Mouse (Mus musculus): Measurements from ENCODE around the gene Churc1. TPM values are rescaled to one million over a fixed set of nuclear protein-coding genes. Genes with fewer than 3 reads are reported as not detected.

The Churc1 gene
- polyA plus RNA-seq, 1 experiment from 2014 or later: 129 TPM

DNA sequence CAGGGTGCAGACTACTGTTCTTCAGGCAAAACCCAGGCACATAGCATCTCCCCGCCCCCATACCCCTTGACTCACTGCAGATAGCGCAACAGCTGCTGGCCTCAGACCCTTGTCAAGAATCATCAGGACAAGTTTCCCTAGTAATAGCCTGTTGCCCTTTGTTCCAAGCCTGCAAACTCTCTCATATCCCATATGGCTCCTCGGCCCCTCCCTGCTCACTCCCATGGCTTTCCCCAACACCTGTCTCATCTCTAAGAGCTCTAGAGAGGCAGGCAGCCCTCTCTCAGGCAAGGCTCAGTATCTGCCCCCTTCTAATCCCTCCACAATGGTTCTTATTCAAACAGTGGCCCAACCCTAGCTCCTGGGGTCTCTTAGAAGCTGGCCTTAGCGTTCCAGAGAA, 55.3 kb downstream of the Churc1 start:
- Histone ChIP-seq H3K9me3 (ENCODE audit: control insufficient read depth) (no peaks in the 10 kb centered on the region), H3K4me2 (replicated peaks; ENCODE audit: low read depth) (peak overlapping the region; percentile 94), H3K9ac (ENCODE audit: low read depth, low read length) (no peak overlapping the region), H3K36me3 (ENCODE audit: control insufficient read depth, insufficient read depth) (no peaks in the 10 kb centered on the region), H3K4me1 (replicated peaks; ENCODE audit: control insufficient read depth, insufficient read depth, low read length) (no peaks in the 10 kb centered on the region; the same call in 1 of the 2 replicates), H3K4me3 (ENCODE audit: low read depth, low read length) (no peak overlapping the region), H3K27ac (ENCODE audit: low read depth, low read length) (no peak overlapping the region), H3K27me3 (replicated peaks; ENCODE audit: control insufficient read depth, insufficient read depth, low read length) (peaks cover 10% of the 10 kb centered on the region)
- 26% methylated on average over 4 of the region's 4 CpGs for WGBS
- TF ChIP-seq CTCF (IDR thresholded peaks at IDR 0.05; ENCODE audit: low read depth): no peak
- ATAC-seq: 0 out of 2 replicates have a peak, but pooled peaks have one; percentile 36

DNA sequence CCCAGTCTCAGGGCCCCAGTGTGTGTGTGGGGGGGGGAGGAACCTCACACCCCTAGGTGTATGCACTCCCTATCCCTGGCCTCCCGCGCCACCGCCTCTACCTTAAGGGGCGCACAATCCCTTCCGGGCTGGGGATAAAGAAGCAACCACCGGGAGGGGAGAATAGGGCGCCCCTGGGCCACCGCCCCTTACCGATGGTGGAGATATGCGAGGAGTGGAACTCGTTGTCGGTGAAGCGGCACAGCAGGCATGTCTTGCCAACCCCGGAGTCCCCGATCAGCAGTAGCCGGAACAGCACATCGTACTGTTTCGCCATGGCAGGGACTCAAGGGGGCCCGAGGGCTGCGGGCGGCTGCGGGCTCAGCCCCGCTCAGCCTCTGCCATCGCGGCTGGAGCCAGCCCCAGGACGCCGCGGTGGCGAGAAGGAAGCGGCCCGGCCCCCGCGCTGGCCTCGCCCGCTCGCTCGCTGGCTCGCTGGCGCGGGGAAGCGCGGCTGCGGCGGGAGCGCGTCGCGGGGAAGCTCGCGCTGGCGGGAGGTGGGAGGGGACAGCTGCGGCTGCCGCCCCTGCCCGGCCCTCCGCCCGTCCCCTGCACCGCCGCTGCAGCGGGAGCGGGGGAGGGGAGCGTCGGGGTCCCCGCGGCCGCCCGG, 56.8 kb downstream of the Churc1 start:
- H3K9ac ChIP-seq (ENCODE audit: low read depth, low read length): peak overlapping the region; percentile 53
- under 1% methylated on average over 54 of the region's 66 CpGs for WGBS
- H3K4me2 ChIP-seq (replicated peaks; ENCODE audit: low read depth): peak overlapping the region; percentile 94
- no peaks in the 10 kb centered on the region; the same call in 1 of the 2 replicates for H3K4me1 ChIP-seq (replicated peaks; ENCODE audit: control insufficient read depth, insufficient read depth, low read length)
- peak overlapping the region; percentile 61 for H3K4me3 ChIP-seq (ENCODE audit: low read depth, low read length)
- 0 out of 2 replicates have a peak, but pooled peaks have one; percentile 10 for TF ChIP-seq CTCF (IDR thresholded peaks at IDR 0.05; ENCODE audit: low read depth)
- H3K9me3 ChIP-seq (ENCODE audit: control insufficient read depth): no peaks in the 10 kb centered on the region
- H3K27me3 ChIP-seq (replicated peaks; ENCODE audit: control insufficient read depth, insufficient read depth, low read length): peaks cover 10% of the 10 kb centered on the region
- ATAC-seq: peak; percentile 31
- peak overlapping the region; percentile 41; the same call in 1 of the 2 replicates for H3K27ac ChIP-seq (ENCODE audit: low read depth, low read length)
- no peaks in the 10 kb centered on the region for H3K36me3 ChIP-seq (ENCODE audit: control insufficient read depth, insufficient read depth)

DNA sequence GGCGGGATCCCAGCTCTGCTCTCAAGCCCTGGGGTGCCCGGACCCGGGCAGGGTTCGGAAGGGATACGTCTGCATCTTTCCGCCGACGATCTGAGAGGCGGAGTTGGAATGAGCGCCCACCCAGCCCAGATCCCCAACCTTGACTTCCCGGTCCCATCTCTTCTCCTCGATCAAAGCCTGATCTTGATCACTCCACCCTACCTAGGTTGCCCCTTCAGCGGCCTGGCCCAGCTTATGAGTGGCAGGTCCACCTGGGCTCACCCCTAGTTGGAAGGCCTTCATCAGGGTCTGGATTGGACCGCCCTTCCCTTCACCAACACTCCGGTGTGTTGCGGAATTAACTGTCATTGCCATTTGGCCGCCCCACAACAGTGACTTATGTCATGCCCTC, 57.3 kb downstream of the Churc1 start, which contains the start of gene Rab15:
Gene Rab15 (minus strand): TSS at position 258 of the 391 bp plus-strand sequence.
- H3K4me3 ChIP-seq (ENCODE audit: low read depth, low read length): peak within 1 kb of the TSS; percentile 61
- no peak for ATAC-seq
- TF ChIP-seq CTCF (IDR thresholded peaks at IDR 0.05; ENCODE audit: low read depth): no peak
- peaks cover 10% of the 10 kb centered on the region for H3K27me3 ChIP-seq (replicated peaks; ENCODE audit: control insufficient read depth, insufficient read depth, low read length)
- peak within 1 kb of the TSS; percentile 41; the same call in 1 of the 2 replicates for H3K27ac ChIP-seq (ENCODE audit: low read depth, low read length)
- WGBS: 10% methylated on average over 17 of the region's 17 CpGs
- H3K9me3 ChIP-seq (ENCODE audit: control insufficient read depth): no peaks in the 10 kb centered on the region
- no peaks in the 10 kb centered on the region for H3K36me3 ChIP-seq (ENCODE audit: control insufficient read depth, insufficient read depth)
- H3K4me2 ChIP-seq (replicated peaks; ENCODE audit: low read depth): peak within 1 kb of the TSS; percentile 94
- H3K9ac ChIP-seq (ENCODE audit: low read depth, low read length): peak within 1 kb of the TSS; percentile 53
- no peaks in the 10 kb centered on the region; the same call in 1 of the 2 replicates for H3K4me1 ChIP-seq (replicated peaks; ENCODE audit: control insufficient read depth, insufficient read depth, low read length)

DNA sequence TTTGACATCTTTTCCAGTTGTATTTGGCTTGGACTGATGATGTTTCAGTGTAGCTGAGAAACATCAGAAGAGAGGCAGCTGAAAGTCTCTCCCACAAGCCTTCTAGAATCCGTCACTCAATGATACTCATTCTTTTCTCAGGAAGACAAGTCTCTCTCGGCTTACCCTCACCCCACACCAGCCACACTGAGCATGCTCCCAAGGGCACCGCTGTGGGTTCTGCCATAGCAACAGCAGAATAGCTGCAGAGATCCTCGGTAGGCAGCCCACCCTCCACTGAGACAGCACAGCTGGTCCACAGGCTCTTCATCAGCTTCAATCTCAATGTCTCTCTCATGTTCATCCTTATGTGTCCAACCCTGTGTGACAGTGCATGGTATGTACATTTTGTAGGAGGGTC, 59.9 kb downstream of the Churc1 start:
- Histone ChIP-seq H3K9me3 (ENCODE audit: control insufficient read depth) (no peaks in the 10 kb centered on the region), H3K4me2 (replicated peaks; ENCODE audit: low read depth) (no peak overlapping the region), H3K9ac (ENCODE audit: low read depth, low read length) (no peak overlapping the region), H3K36me3 (ENCODE audit: control insufficient read depth, insufficient read depth) (no peaks in the 10 kb centered on the region), H3K27me3 (replicated peaks; ENCODE audit: control insufficient read depth, insufficient read depth, low read length) (peaks cover 10% of the 10 kb centered on the region), H3K4me1 (replicated peaks; ENCODE audit: control insufficient read depth, insufficient read depth, low read length) (no peaks in the 10 kb centered on the region; the same call in 1 of the 2 replicates), H3K4me3 (ENCODE audit: low read depth, low read length) (no peak overlapping the region), H3K27ac (ENCODE audit: low read depth, low read length) (no peak overlapping the region)
- 79% methylated on average over 4 of the region's 4 CpGs for WGBS
- no peak for ATAC-seq
- TF ChIP-seq CTCF (IDR thresholded peaks at IDR 0.05; ENCODE audit: low read depth): no peak

DNA sequence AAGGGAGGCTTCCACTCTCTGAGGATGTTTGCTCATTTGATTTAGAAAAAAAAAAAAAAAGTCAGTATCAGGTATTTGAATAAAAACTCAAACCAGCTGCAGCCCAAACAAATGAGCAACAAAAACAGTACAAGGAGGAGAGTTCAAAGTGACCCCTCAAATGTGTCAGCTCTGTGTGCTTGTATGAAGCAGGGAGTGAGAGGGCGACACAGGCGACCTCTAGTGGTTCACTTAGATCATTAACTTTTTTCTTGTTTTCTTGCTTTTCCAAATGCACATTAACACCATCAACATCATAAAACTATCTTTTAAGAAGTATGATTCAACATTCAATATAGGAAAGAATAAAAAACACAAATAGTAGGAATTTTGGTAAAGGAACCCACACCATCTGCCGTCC, 67.4 kb downstream of the Churc1 start:
- Histone ChIP-seq H3K36me3 (ENCODE audit: control insufficient read depth, insufficient read depth) (no peaks in the 10 kb centered on the region), H3K4me1 (replicated peaks; ENCODE audit: control insufficient read depth, insufficient read depth, low read length) (no peaks in the 10 kb centered on the region), H3K9me3 (ENCODE audit: control insufficient read depth) (no peaks in the 10 kb centered on the region), H3K27ac (ENCODE audit: low read depth, low read length) (no peak overlapping the region), H3K27me3 (replicated peaks; ENCODE audit: control insufficient read depth, insufficient read depth, low read length) (no peaks in the 10 kb centered on the region), H3K9ac (ENCODE audit: low read depth, low read length) (no peak overlapping the region), H3K4me2 (replicated peaks; ENCODE audit: low read depth) (no peak overlapping the region), H3K4me3 (ENCODE audit: low read depth, low read length) (no peak overlapping the region)
- peak; percentile 85 for TF ChIP-seq CTCF (IDR thresholded peaks at IDR 0.05; ENCODE audit: low read depth)
- 5% methylated on average over 3 of the region's 3 CpGs for WGBS
- no peak for ATAC-seq

Other genes starting within 250 kb of the Churc1 start
- 5.7 and 7.5 TPM in 2 replicates for gene Plekhg3, start 234.6 kb upstream of the Churc1 start, polyA plus RNA-seq (2015; fragmentation: Nextera tagmentation; extraction: Ambion mirVana)
- 0.26 and 0.35 TPM in 2 replicates for gene Sptb, start 55.0 kb upstream of the Churc1 start, polyA plus RNA-seq (2015; fragmentation: Nextera tagmentation; extraction: Ambion mirVana)
- gene Fntb, start 51 bp downstream of the Churc1 start, polyA plus RNA-seq (2015; fragmentation: Nextera tagmentation; extraction: Ambion mirVana): 13.1 and 13.5 TPM in 2 replicates
- gene Gpx2, start 30.0 kb downstream of the Churc1 start, polyA plus RNA-seq (2015; fragmentation: Nextera tagmentation; extraction: Ambion mirVana): 132 and 148 TPM in 2 replicates
- 6.4 and 7.5 TPM in 2 replicates for gene Rab15, start 57.4 kb downstream of the Churc1 start, polyA plus RNA-seq (2015; fragmentation: Nextera tagmentation; extraction: Ambion mirVana)
- 24.7 and 27.7 TPM in 2 replicates for gene Max, start 196.7 kb downstream of the Churc1 start, polyA plus RNA-seq (2015; fragmentation: Nextera tagmentation; extraction: Ambion mirVana)